9 mouse cellular contexts compared by ENCODE assay signal in genomic region chr3:102763713-102764400, GRCm38 (mm10). TPM values are rescaled to one million over a fixed set of nuclear protein-coding genes. Genes with fewer than 3 reads are reported as not detected.
DNase-seq lines count a peak whose midpoint lies in the region.
"Had no signal": no experiment of that assay in that cellular context is flagged by ENCODE, and none has a peak within 500 bp of the region (broad histone marks: within the 10 kb centered on the region; RNA-seq: fewer than 3 reads in every experiment).

No protein-coding gene starts in this region.

- DNase-seq in left cerebral cortex, postnatal 25 days (ENCODE audit: low spot score in 2 of 2), result peak; percentile 24 to 28
- DNase-seq in left cerebral cortex, adult 9 months (ENCODE audit: low spot score in 2 of 2), result no peak
- DNase-seq in cerebellum, adult 9-11 months, result peak; percentile 84
- DNase-seq in heart, adult 9 months (ENCODE audit: low spot score in 2 of 2), result peak; percentile 47 to 49
- peak; percentile 41 to 46 for DNase-seq in layer of hippocampus, postnatal 36 days
- no peak for DNase-seq in T-cell, adult 2 months (ENCODE audit: low spot score)
- DNase-seq in urinary bladder, postnatal 4 days (ENCODE audit: low spot score in 2 of 2), result no peak
- DNase-seq in right cerebral cortex, postnatal 25 days, result no peak

- intact Hi-C loops in left cerebral cortex, postnatal 25 days (cut with DNase I), result no loop called here

RNA-seq across cellular contexts. Expression of gene Tshb, which starts 18.7 kb away (rescaled TPM):
- not detected for total RNA-seq in left cerebral cortex, postnatal 25 days (2021)
- not detected for total RNA-seq in layer of hippocampus, postnatal 36 days (2021)
- total RNA-seq: left cerebral cortex, postnatal 10 days had no signal

RNA-seq across cellular contexts. Expression of gene Tspan2, which starts 29.5 kb away (rescaled TPM):
- 100 to 1,000 TPM in 1 of 2 experiments, 10 to 100 TPM in 1; 89.2 to 105 TPM for total RNA-seq in left cerebral cortex, postnatal 25 days (2021)
- total RNA-seq in layer of hippocampus, postnatal 36 days (2021), result 100 to 1,000 TPM; 107 to 123 TPM

Comparison
In these comparisons a context has a peak if more than half of its experiments do, and no peak if none do; other contexts are left out.
1. DNase-seq: peak in left cerebral cortex, postnatal 25 days (2 of 2), cerebellum, adult 9-11 months (single experiment), heart, adult 9 months (2 of 2) and layer of hippocampus, postnatal 36 days (2 of 2); none in left cerebral cortex, adult 9 months (0 of 2), T-cell, adult 2 months (single experiment), urinary bladder, postnatal 4 days (0 of 2) and right cerebral cortex, postnatal 25 days (single experiment).